Mouse (Mus musculus): Measurements from ENCODE around the gene Lyl1.

Gene Lyl1

DNA sequence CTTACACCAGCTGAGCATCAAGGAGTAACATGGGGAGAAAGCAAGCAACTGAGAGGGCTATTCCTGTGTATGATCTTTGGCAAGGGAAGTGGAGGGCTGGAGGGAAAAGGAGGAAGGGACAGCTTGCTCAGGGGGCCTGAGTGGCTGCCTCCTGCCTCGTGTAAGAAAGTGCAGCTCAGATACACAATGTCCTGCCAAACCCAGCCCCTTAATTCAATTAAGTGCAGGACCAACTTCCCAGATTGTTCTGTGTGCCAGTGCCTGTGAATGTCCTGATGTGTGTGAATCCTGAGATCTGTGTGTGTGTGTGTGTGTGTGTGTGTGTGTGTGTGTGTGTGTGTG is 38.1 kb downstream of the Lyl1 start:
- no peak for DNase-seq (ENCODE audit: low read depth in 1 of 2, low spot score in 2 of 2)

GRCm38 (mm10) chr8:84740895-84741843 is 39.9 kb downstream of the Lyl1 start:
- no peak for DNase-seq (ENCODE audit: low read depth in 1 of 2, low spot score in 2 of 2)

DNA sequence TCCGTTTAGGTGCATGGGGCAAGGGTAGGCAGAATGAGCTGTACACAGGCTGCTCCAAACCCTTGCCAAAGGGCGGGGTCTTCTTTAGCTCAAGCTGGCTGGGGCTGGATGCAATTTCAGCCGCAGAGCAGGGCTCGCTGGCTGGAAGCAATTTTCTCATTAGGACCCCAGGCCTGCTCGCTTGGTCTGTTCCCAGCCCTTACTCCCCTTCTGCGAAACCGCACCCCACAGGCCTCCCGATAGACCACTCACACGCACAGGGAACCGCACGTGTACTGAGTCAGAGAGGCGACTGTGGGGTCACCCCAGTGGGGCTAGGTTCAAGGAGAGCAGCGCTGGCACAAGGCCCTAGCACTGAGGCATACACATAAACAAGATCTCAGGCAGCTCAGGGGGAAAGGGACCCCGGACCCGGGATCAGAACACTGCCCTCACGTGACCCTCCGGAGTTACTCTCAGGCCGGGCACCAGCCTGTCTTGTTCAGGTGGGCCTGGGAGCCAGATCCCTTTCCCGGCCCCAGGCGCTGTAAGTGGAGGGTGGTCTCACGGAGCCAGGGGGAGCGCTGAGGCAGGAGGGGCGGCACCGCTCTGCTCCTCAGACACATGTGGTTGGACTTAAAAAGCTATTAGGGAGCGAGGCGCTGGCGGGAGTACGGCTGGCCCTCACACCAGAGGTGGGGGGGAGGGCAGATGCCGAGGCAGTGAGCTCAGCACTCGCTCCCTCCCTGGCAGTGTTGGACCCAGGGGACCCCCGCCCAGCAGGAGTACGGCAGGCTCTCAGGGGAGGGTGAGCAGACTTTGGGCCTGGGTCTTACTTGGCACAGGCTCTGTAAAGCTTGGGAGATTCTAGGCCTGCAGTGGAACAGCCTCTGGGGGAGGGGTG is 41.2 kb downstream of the Lyl1 start:
- DNase-seq (ENCODE audit: low read depth in 1 of 2, low spot score in 2 of 2): no peak

DNA sequence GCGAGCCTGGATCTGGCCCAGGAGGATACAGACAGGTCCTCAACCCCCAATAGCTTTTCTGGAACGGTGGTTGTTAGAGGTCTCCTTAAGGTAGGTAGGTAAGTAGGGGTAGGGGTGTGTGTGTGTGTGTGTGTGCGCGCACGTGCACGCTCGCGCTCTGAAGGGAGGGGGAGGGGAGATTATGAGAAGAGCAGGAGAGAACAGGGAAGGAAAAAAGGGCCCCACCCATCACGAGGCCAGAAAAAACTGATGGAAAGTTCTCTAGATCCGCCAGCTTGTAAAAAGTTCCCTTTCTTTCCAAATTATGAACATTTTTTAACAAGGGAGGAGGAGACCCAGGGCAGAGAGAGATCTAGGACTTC is 41.8 kb downstream of the Lyl1 start:
- no peak for DNase-seq (ENCODE audit: low read depth in 1 of 2, low spot score in 2 of 2)

- DNase-seq (ENCODE audit: low read depth in 1 of 2, low spot score in 2 of 2): no peak
These were observed 42.5 kb downstream of the Lyl1 start for GRCm38 (mm10) chr8:84743517-84744420.

- no peak for DNase-seq (ENCODE audit: low read depth in 1 of 2, low spot score in 2 of 2)
These were observed 44.0 kb downstream of the Lyl1 start for GRCm38 (mm10) chr8:84745032-84745925.

DNA sequence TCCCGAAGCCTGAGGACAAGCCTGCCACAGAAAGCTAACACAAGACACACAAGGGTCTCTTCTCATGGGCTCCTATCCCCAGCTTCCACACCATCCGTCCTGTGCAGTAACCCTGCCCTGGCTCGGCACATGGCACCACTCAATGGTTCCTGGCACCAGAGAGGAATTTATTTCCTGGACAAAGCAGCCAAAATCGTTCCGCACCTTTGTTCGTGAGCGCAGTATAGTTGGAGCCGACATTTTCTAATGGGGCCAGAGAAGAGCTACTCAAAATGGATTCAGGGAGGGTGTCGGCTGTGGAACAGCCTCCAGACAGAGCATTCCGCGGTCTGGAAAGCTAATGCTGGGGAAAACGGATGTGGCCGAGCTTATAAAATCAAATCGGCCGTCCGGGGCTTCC is 48.3 kb downstream of the Lyl1 start:
- DNase-seq (ENCODE audit: low read depth in 1 of 2, low spot score in 2 of 2): no peak

DNA sequence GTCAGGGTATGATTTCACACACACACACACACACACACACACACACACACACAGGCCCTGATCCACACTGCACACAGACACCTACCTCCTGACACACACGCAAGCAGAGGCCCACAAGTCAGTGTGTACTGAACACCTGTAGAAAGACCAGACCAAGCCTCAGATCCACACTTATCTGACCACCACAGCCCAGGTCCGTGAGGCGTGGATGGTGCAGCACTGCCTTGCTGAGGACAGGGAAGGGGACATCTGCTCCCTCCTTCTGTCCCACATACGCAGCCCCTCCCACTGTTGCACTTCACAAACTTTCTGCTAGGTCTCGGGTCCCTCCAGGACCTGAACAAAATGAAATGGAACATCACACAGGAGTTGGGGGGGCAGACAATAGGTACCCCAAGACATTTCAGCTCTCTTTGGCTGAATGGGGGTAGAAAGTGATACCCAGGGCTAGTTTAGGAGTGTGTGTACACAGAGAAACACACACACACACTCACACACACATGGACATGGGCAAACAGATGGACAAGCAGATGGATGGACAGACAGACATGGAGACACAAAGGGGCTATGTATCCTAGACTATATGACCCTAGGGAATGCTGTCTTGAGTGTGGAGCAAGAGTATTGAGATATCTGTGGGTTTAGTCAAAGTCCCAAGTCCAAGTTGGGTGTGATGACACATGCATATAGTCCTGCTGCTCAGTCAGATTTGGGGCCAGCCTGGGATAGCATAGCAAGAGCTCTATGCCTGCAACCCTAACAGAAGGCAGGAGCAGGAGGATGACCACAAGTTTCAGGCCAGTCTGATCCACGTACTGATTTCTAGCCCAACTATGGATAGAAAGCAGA is 51.7 kb downstream of the Lyl1 start:
- DNase-seq (ENCODE audit: low read depth in 1 of 2, low spot score in 2 of 2): no peak

Data from monocyte, adult 2 months (primary cell).